Mouse (Mus musculus) megakaryocyte progenitor cell, adult 5-6 weeks (primary cell): ENCODE measurements around the gene Atp6v1fnb. TPM values are rescaled to one million over a fixed set of nuclear protein-coding genes. Genes with fewer than 3 reads are reported as not detected.

Experiments
- ATAC-seq: replicated peaks from 2 replicates; pipeline ENCODE4 v1.8.0; 2016; ENCODE audit warnings: mild to moderate bottlenecking, moderate TSS enrichment, inconsistent platforms; ENCODE audit not compliant: poor library complexity
- total RNA-seq, 2 experiments: library from RNA; stranded (forward) in 1 of 2; stranded (reverse) in 1 of 2; fragments of 157-497, 149-512 nt in 1 of 2; fragments of 200-1000 nt in 1 of 2; gene quantifications; 2 replicates each; pipeline versions ENCODE4 v1.2.3 to v1.2.4; 2015 to 2017

Atp6v1fnb gene
- total RNA-seq, 2 experiments from 2014 or later: 0.79 TPM; not detected in 1

GRCm38 (mm10) chr6:29522626-29523300 lies 51.5 kb downstream of the Atp6v1fnb start:
- ATAC-seq: no peak

Other genes with a start within 250 kb of the Atp6v1fnb start
- 14.3 and 17.8 TPM in 2 replicates for gene Hilpda, start 198.9 kb upstream of the Atp6v1fnb start, total RNA-seq (2015)
- gene Hilpda, start 198.9 kb upstream of the Atp6v1fnb start, total RNA-seq (2017): 7.1 and 10.9 TPM in 2 replicates
- gene Fam71f2, start 191.8 kb upstream of the Atp6v1fnb start, total RNA-seq (2015): 1.1 TPM in 1 of 2 replicates, not detected in the other
- gene Fam71f2, start 191.8 kb upstream of the Atp6v1fnb start, total RNA-seq (2017): 0.68 TPM in 1 of 2 replicates, not detected in the other
- not detected in 2 replicates for gene Fam71f1, start 152.3 kb upstream of the Atp6v1fnb start, total RNA-seq (2015)
- gene Fam71f1, start 152.3 kb upstream of the Atp6v1fnb start, total RNA-seq (2017): not detected in 2 replicates
- gene Calu, start 123.4 kb upstream of the Atp6v1fnb start, total RNA-seq (2015): 84.9 and 85.3 TPM in 2 replicates
- 211 TPM in 2 replicates for gene Calu, start 123.4 kb upstream of the Atp6v1fnb start, total RNA-seq (2017)
- not detected in 2 replicates for gene Opn1sw, start 83.0 kb upstream of the Atp6v1fnb start, total RNA-seq (2015)
- not detected in 2 replicates for gene Opn1sw, start 83.0 kb upstream of the Atp6v1fnb start, total RNA-seq (2017)
- gene Ccdc136, start 75.1 kb upstream of the Atp6v1fnb start, total RNA-seq (2015): not detected in 2 replicates
- gene Ccdc136, start 75.1 kb upstream of the Atp6v1fnb start, total RNA-seq (2017): 0.41 TPM in 1 of 2 replicates, not detected in the other
- gene Flnc, start 38.2 kb upstream of the Atp6v1fnb start, total RNA-seq (2015): not detected in 2 replicates
- gene Flnc, start 38.2 kb upstream of the Atp6v1fnb start, total RNA-seq (2017): not detected in 2 replicates
- gene Atp6v1f, start 3.7 kb upstream of the Atp6v1fnb start, total RNA-seq (2015): 205 and 206 TPM in 2 replicates
- 115 and 159 TPM in 2 replicates for gene Atp6v1f, start 3.7 kb upstream of the Atp6v1fnb start, total RNA-seq (2017)
- gene Kcp, start 36.5 kb downstream of the Atp6v1fnb start, total RNA-seq (2015): 0.05 TPM in 1 of 2 replicates, not detected in the other
- 0.50 TPM in 1 of 2 replicates, not detected in the other for gene Kcp, start 36.5 kb downstream of the Atp6v1fnb start, total RNA-seq (2017)
- gene Irf5, start 55.2 kb downstream of the Atp6v1fnb start, total RNA-seq (2015): 6.1 and 11.5 TPM in 2 replicates
- 14.4 and 18.1 TPM in 2 replicates for gene Irf5, start 55.2 kb downstream of the Atp6v1fnb start, total RNA-seq (2017)
- gene Tnpo3, start 138.4 kb downstream of the Atp6v1fnb start, total RNA-seq (2015): 61.7 and 79.3 TPM in 2 replicates
- gene Tnpo3, start 138.4 kb downstream of the Atp6v1fnb start, total RNA-seq (2017): 61.9 and 74.2 TPM in 2 replicates
- 4.6 and 5.4 TPM in 2 replicates for gene Tspan33, start 222.8 kb downstream of the Atp6v1fnb start, total RNA-seq (2015)
- gene Tspan33, start 222.8 kb downstream of the Atp6v1fnb start, total RNA-seq (2017): 3.7 and 5.8 TPM in 2 replicates